Mouse (Mus musculus) G1E (cell line): ENCODE measurements around the gene Cdh13. TPM values are rescaled to one million over a fixed set of nuclear protein-coding genes. Genes with fewer than 3 reads are reported as not detected.

ENCODE experiments used
- ATAC-seq: 2 replicates; pipeline ENCODE4 v1.8.0; 2016; ENCODE audit warnings: mild to moderate bottlenecking; ENCODE audit not compliant: insufficient number of reproducible peaks, poor library complexity, low FRiP score, severe bottlenecking; ENCODE audit errors: extremely low read depth
- DNase-seq: peaks from one replicate; pipeline ENCODE4 v3.0.0; 2012; ENCODE audit warnings: low spot score
- H3K27me3 ChIP-seq: 2 replicates; pipeline ENCODE4 v1.6.1; 2012; ENCODE audit warnings: mild to moderate bottlenecking, low read length, inconsistent platforms; ENCODE audit not compliant: insufficient read depth
- H3K36me3 ChIP-seq: replicated peaks from 2 replicates; pipeline ENCODE3; 2012; ENCODE audit warnings: mild to moderate bottlenecking, inconsistent platforms
- H3K4me1 ChIP-seq: 2 replicates; pipeline ENCODE4 v1.6.1; 2012; ENCODE audit warnings: low read depth, low read length, inconsistent platforms, mixed read lengths; ENCODE audit not compliant: insufficient read depth
- H3K4me3 ChIP-seq: 2 replicates; pipeline ENCODE4 v1.5.1; 2012; ENCODE audit warnings: low read depth, mild to moderate bottlenecking, inconsistent platforms, low read length, moderate library complexity, mixed read lengths
- H3K9me3 ChIP-seq: replicated peaks from 2 replicates; pipeline ENCODE4 v1.6.1; 2012; ENCODE audit warnings: inconsistent platforms
- CTCF ChIP-seq: IDR thresholded peaks from 2 replicates; pipeline ENCODE4 v1.5.1; 2012; ENCODE audit warnings: low read depth, low read length, inconsistent platforms, mixed read lengths
- GATA1 ChIP-seq: IDR thresholded peaks from 2 replicates; pipeline ENCODE4 v1.6.1; 2012; ENCODE audit warnings: borderline replicate concordance, low read length, inconsistent platforms, mixed read lengths
- GATA2 ChIP-seq: IDR thresholded peaks from 2 replicates; pipeline ENCODE4 v1.6.1; 2012; ENCODE audit warnings: low read depth, low read length, inconsistent platforms, borderline replicate concordance
- POLR2AphosphoS5 ChIP-seq: IDR thresholded peaks from 2 replicates; pipeline ENCODE4 v1.6.1; 2012; ENCODE audit warnings: low read depth, low read length, inconsistent platforms; ENCODE audit not compliant: insufficient replicate concordance
- TAL1 ChIP-seq: conservative IDR thresholded peaks from 2 replicates; pipeline ENCODE4 v1.6.1; 2012; ENCODE audit warnings: low read depth, low read length, inconsistent platforms, mixed read lengths
- polyA plus RNA-seq: library from polyadenylated mRNA; stranded (reverse); fragments of >175 nt; gene quantifications from 2 replicates; pipeline ENCODE4 v1.2.3, GENCODE M21; 2012
- total RNA-seq, 2 experiments: library from RNA; stranded (forward) in 1 of 2; stranded (reverse) in 1 of 2; fragments of 200-1000 nt in 1 of 2; fragments of >200 nt in 1 of 2; fragmentation: Nextera tagmentation in 1 of 2; gene quantifications; 2 replicates each; pipeline ENCODE4 v1.2.3; 2014 to 2017

Cdh13 gene
- total and polyA plus RNA-seq, 3 experiments, result 0.22 TPM; not detected in 2

- H3K4me3 ChIP-seq, result no peak overlapping the region
- H3K27me3 ChIP-seq, result no peaks in the 10 kb centered on the region
- TF ChIP-seq TAL1 (no peak), POLR2AphosphoS5 (no peak), GATA2 (no peak), CTCF (no peak), GATA1 (no peak)
- H3K9me3 ChIP-seq, result peaks cover 78% of the 10 kb centered on the region
- no peaks in the 10 kb centered on the region for H3K4me1 ChIP-seq
- DNase-seq, result no peak
- ATAC-seq, result no peak
- no peaks in the 10 kb centered on the region for H3K36me3 ChIP-seq
These were observed 544.2 kb downstream of the Cdh13 start for GRCm38 (mm10) chr8:118827726-118828125.

- H3K4me1 ChIP-seq, result no peaks in the 10 kb centered on the region
- H3K27me3 ChIP-seq, result no peaks in the 10 kb centered on the region
- DNase-seq, result no peak
- H3K9me3 ChIP-seq, result peaks cover 89% of the 10 kb centered on the region
- no peaks in the 10 kb centered on the region for H3K36me3 ChIP-seq
- no peak overlapping the region for H3K4me3 ChIP-seq
- ATAC-seq, result no peak
- no peak for TF ChIP-seq CTCF
- TF ChIP-seq POLR2AphosphoS5, result no peak
- TF ChIP-seq GATA2, result no peak
These were observed 546.8 kb downstream of the Cdh13 start for GRCm38 (mm10) chr8:118830291-118830690.

GRCm38 (mm10) chr8:118831026-118831425 lies 547.5 kb downstream of the Cdh13 start:
- peaks cover 87% of the 10 kb centered on the region for H3K9me3 ChIP-seq
- no peaks in the 10 kb centered on the region for H3K27me3 ChIP-seq
- no peak for ATAC-seq
- TF ChIP-seq GATA2 (no peak), CTCF (no peak), POLR2AphosphoS5 (no peak), TAL1 (no peak), GATA1 (no peak)
- H3K36me3 ChIP-seq, result no peaks in the 10 kb centered on the region
- DNase-seq, result no peak
- H3K4me3 ChIP-seq, result no peak overlapping the region
- H3K4me1 ChIP-seq, result no peaks in the 10 kb centered on the region

- DNase-seq (no peak), ATAC-seq (no peak)
- peaks cover 80% of the 10 kb centered on the region for H3K9me3 ChIP-seq
- no peaks in the 10 kb centered on the region for H3K27me3 ChIP-seq
- no peaks in the 10 kb centered on the region for H3K4me1 ChIP-seq
- H3K36me3 ChIP-seq, result no peaks in the 10 kb centered on the region
- H3K4me3 ChIP-seq, result no peak overlapping the region
- TF ChIP-seq CTCF (no peak), POLR2AphosphoS5 (no peak), TAL1 (no peak), GATA2 (no peak), GATA1 (no peak)
These were observed 555.3 kb downstream of the Cdh13 start for GRCm38 (mm10) chr8:118838801-118839200.

GRCm38 (mm10) chr8:118845690-118846089 lies 562.2 kb downstream of the Cdh13 start:
- Histone ChIP-seq H3K4me1 (no peaks in the 10 kb centered on the region), H3K36me3 (no peaks in the 10 kb centered on the region), H3K4me3 (no peak overlapping the region), H3K9me3 (peaks cover 76% of the 10 kb centered on the region), H3K27me3 (no peaks in the 10 kb centered on the region)
- DNase-seq (no peak), ATAC-seq (no peak)
- TF ChIP-seq CTCF, result no peak
- TF ChIP-seq TAL1, result no peak
- no peak for TF ChIP-seq GATA1
- no peak for TF ChIP-seq POLR2AphosphoS5
- TF ChIP-seq GATA2, result no peak

GRCm38 (mm10) chr8:118848021-118848420 lies 564.5 kb downstream of the Cdh13 start:
- no peak overlapping the region for H3K4me3 ChIP-seq
- H3K9me3 ChIP-seq, result peaks cover 78% of the 10 kb centered on the region

GRCm38 (mm10) chr8:118849515-118849914 lies 566.0 kb downstream of the Cdh13 start:
- no peak for ATAC-seq
- Histone ChIP-seq H3K27me3 (no peaks in the 10 kb centered on the region), H3K9me3 (peaks cover 82% of the 10 kb centered on the region), H3K4me3 (no peak overlapping the region), H3K4me1 (no peaks in the 10 kb centered on the region), H3K36me3 (no peaks in the 10 kb centered on the region)
- DNase-seq, result no peak
- no peak for TF ChIP-seq TAL1
- TF ChIP-seq CTCF, result no peak
- no peak for TF ChIP-seq GATA1
- no peak for TF ChIP-seq POLR2AphosphoS5
- TF ChIP-seq GATA2, result no peak

More at GRCm38 (mm10) chr8:118848021-118848420, 564.5 kb downstream of the Cdh13 start:
- no peaks in the 10 kb centered on the region for H3K36me3 ChIP-seq
- no peaks in the 10 kb centered on the region for H3K4me1 ChIP-seq
- TF ChIP-seq CTCF (no peak), TAL1 (no peak), GATA2 (no peak), POLR2AphosphoS5 (no peak)
- ATAC-seq (no peak), DNase-seq (no peak)
- no peaks in the 10 kb centered on the region for H3K27me3 ChIP-seq
